Comparison of ENCODE assay signal across 21 mouse cellular contexts in genomic region chr1:180860030-180860429, GRCm38 (mm10). TPM values are rescaled to one million over a fixed set of nuclear protein-coding genes. Genes with fewer than 3 reads are reported as not detected.
"Had no signal": no experiment of that assay in that cellular context is flagged by ENCODE, and none has a peak within 500 bp of the region (broad histone marks: within the 10 kb centered on the region; RNA-seq: fewer than 3 reads in every experiment).

No protein-coding gene starts in this region.

- DNase-seq: kidney, adult 11 months; kidney, adult 8-10 months; kidney, postnatal 10 days; kidney, postnatal 36 days; layer of hippocampus, postnatal 36 days; lung, adult 18-20 months; lung, postnatal 10 days; lung, postnatal 36 days; midbrain, embryonic 14.5 days; right cerebral cortex, adult 18-20 months; right cerebral cortex, postnatal 14 days; right cerebral cortex, postnatal 4 days; thymus, adult 2 months; thymus, postnatal 14 days had no signal

- H3K9me3 ChIP-seq: kidney, embryonic 15.5 days; lung, embryonic 15.5 days; megakaryocyte, embryonic 14.5 days; neural tube, embryonic 12.5 days; neural tube, embryonic 15.5 days had no signal

- H3K4me1 ChIP-seq: kidney, embryonic 15.5 days; lung, embryonic 15.5 days; neural tube, embryonic 12.5 days had no signal

- H3K4me3 ChIP-seq: kidney, embryonic 15.5 days; left cerebral cortex, adult 2 months; lung, embryonic 15.5 days; neural tube, embryonic 12.5 days; neural tube, embryonic 15.5 days had no signal

- H3K27me3 ChIP-seq: kidney, embryonic 15.5 days; lung, embryonic 15.5 days; megakaryocyte, embryonic 14.5 days; neural tube, embryonic 12.5 days; neural tube, embryonic 15.5 days had no signal

- H3K9ac ChIP-seq: kidney, embryonic 15.5 days; lung, embryonic 15.5 days; neural tube, embryonic 12.5 days; neural tube, embryonic 15.5 days had no signal

- H3K4me2 ChIP-seq: kidney, embryonic 15.5 days; lung, embryonic 15.5 days; midbrain, embryonic 11.5 days; neural tube, embryonic 12.5 days; neural tube, embryonic 15.5 days had no signal

- H3K27ac ChIP-seq: kidney, embryonic 15.5 days; left cerebral cortex, adult 2 months; lung, embryonic 15.5 days; neural tube, embryonic 12.5 days; neural tube, embryonic 15.5 days had no signal

RNA-seq across cellular contexts. Expression of gene Lefty2, which starts 32.9 kb away (rescaled TPM):
- polyA plus RNA-seq: midbrain, embryonic 11.5 days; neural tube, embryonic 12.5 days had no signal
